Mouse (Mus musculus): Measurements from ENCODE around the gene Zfp385c. TPM values are rescaled to one million over a fixed set of nuclear protein-coding genes. Genes with fewer than 3 reads are reported as not detected.

Zfp385c gene
- polyA plus RNA-seq (2017; shearing (Covaris generic)): 0.20 TPM

DNA sequence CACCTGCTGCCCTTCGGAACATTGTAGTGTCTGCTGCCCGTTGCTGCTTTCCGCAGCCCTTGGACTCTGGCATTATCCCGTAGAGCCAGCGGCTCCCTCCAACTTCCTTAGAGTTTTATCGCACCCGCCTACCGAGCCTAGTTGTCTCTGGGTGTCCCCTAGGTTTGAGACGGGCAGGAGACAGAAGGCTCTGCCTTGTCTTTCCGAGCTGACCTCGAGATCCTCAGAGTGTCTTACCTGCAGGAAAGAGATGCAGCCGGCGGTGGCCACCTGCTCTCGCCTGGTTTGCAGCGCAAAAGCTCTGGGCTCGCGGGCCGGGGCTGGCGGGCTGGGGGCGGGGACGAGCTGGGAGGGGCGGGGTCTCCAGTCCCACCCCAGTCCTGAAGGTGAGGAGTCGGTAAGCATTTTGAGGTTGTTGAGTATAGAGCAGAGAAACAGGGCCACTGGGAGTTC is at the start of gene Zfp385c:
Gene Zfp385c (minus strand): TSS at position 292 of the 453 bp plus-strand sequence.

DNA sequence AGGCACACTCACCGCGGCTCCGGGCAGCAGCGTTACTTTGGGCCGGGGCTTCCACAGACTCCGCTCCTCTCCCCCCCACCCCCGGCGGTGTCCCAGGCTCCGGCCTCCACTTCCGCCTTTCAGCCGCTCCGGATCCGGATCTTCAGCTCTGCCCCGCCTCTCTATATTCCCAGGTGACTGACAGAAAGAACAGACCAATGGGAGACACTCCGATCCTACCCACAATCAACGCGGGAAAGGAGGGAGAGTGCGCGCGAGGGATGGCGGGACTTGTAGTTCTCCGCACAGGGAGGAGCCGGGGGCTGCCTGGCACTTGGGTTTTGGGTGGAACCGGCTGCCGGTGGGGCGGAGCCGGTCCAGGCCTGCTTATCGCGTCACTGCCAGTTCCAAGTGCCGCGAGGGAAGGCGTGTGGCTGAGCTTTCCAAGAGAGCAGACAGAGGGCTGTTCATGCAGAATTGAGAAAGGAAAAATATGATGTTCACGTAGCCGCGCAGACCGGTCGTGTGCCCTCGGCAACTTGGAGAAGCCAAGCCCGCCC is 45.9 kb upstream of the Zfp385c start, which contains the start of gene Rab5c:
Gene Rab5c (minus strand): TSS at position 150 of the 539 bp plus-strand sequence.

DNA sequence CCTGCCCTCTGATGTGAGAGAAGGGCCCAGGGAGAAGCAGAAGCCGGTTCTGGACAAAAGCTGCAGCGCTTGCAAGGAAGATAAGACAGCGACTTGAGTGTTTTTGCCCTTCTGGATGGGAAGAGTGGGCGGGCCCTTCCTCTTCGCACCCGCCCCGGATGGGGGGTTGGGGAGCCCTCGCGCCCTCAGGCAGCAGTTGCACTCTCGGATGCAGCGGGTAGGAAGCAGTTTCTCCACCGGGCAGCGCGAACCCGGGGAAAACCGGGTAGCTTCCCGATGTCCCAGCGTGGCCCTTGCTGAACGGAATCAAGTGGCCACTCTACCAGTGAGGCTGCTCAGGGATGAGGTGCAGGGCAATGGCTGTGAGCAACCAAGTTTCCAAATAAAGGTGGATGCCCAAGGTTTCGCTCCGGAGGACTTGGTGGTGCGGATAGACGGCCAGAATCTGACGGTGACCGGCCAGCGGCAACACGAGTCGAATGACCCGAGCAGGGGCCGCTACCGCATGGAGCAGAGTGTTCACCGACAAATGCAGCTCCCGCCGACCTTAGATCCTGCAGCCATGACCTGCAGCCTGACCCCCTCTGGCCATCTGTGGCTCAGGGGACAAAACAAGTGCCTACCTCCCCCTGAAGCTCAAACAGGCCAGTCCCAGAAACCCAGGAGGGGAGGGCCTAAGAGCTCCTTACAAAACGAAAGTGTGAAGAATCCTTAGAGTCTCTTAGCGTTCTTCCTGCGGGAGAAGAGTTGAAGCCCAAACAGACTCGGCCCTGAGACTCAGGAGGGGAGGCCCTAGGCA is 21.7 kb upstream of the Zfp385c start, which contains the start of gene Hspb9:
Gene Hspb9 (plus strand): TSS at position 116 of the 799 bp plus-strand sequence.

DNA sequence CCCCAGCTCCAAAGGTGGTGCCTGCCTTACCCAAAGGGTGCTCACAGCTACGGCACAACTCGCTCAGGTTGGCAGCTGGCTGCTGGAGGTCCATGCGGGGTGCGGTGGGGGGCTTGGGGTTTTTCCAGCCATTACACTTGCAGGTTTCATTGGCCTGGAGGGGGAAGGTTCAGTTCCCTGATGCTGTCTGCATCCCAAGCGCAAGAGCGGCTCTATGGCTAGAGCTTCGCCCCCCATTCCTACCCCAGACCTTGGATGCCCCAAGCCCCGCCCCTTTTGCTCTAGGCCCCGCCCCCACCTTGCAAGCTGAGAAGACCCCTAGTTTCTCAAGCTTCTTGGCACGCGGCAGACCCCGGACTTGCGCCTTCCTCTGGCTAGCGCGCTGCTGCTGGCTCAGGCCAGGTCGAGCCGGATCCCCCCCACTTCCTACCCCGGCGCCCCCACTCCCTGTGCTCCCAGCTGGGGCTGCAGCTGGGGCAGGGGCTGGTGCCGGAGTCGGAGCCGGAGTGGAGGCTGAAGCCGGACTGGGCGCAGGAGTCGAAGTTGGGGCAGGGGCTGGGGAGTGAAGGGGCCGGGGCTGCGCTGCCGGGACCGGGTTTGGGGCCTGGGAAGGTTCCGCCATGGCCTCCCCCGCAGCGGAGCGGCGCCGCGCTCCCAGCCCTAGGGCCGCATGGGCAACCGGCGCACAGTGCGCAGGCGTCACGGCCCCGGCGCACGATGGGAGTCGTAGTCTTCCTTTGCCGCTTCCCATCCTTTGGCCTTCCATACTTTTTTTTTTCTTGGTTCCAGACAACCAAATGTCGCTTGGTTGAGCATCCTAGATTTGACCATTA is 19.7 kb upstream of the Zfp385c start, which contains the start of gene Kat2a:
Gene Kat2a (minus strand): TSS at position 683 of the 833 bp plus-strand sequence.

DNA sequence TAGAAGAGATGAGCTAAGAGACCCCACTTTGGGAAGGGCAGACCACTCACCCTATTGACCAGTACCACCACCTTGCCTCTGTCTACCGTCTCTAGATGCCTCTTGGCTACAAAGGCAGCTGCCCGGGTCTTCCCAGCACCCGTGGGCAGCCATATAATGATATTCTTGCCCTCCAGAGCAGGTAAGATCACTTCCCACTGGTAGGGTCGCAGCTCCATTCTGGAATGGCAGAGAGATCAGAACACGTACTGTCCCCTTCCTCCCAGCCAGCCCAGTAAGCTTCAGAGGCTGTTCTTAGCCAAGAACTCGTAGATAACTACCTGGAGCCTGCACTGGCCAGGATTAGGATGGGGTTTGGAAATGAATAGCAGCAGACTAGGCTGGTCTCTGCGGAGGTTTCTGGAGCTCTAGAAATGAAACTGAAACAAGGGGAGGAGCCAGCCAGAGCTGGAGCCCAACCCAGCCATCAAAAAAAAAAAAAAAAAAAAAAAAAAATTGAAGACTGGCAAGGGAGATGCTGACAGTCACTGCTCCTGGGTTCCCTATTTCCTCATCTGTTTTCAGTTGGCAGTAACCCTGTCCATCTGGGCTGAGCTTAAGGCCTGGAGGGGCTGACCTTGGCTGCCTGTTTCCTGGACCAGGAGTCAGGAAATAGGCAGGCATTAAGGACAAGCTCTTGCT is 11.7 kb upstream of the Zfp385c start, which contains the start of gene Dhx58:
Gene Dhx58 (minus strand): TSS at position 421 of the 681 bp plus-strand sequence.

DNA sequence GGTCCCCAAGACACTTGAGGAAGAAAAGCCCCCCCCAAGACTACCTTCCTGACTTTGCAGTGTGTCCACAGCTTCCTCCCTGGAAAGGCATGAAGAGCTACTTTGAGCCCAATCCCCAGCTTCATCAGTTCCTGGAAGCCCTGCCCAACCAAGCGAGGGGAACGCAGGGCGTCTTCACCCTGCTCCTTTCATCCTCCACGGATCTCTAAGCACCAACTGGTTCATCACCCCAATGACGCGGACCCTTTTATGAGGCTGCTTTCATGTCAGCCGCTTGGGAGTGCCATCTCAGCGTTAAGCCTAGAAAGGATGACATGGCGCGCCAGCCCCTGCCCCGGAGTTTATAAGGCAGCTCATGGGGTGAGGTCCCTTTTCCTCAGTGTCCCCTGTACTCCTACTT is 72.3 kb downstream of the Zfp385c start, which contains the start of gene Dnajc7:
Gene Dnajc7 (minus strand): TSS at position 187 of the 400 bp plus-strand sequence.

DNA sequence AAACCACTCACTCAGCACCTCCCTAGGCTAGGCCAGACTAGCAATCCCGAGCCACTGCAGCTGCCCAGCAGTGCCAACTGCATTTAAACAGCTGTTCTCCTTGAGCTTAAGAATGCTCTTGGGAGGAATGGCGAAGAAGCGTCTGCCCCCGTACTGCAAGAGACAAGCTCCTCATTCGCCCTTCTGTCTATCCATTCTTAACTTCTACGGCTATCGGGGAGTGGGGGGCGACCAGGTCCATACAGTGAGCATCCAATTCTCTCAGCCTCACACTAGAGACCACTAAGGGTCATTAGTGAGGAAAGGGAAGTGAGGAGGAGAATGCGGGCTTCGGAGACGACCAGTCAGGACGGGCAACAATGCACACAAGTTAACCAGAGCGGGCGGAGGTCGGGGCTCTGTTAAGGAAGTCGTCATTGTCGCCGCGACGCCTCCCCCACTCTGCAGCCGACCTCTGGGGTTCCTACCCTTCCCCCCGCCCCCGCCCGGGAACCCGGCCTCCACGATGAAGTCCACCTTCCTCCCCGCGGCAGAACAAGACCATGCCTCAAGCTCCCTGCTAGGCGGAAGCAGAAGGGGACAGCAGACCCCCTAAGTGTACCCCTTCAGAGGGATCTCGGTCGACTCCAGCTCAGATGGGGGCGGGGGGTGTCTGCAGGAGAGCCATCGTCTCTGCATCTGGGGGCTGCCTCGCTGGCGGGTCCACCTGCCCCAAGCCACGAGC is 73.3 kb downstream of the Zfp385c start, which contains the start of gene Nkiras2:
Gene Nkiras2 (plus strand): TSS at position 484 of the 724 bp plus-strand sequence.

Other genes with a start within 250 kb of the Zfp385c start
- 4.2 TPM for gene Klhl11, start 219.7 kb downstream of the Zfp385c start, polyA plus RNA-seq (2017; shearing (Covaris generic))
- 212 TPM for gene Acly, start 164.5 kb downstream of the Zfp385c start, polyA plus RNA-seq (2017; shearing (Covaris generic))
- gene Ttc25, start 146.8 kb downstream of the Zfp385c start, polyA plus RNA-seq (2017; shearing (Covaris generic)): 0.09 TPM
- 407 TPM for gene Cnp, start 117.6 kb downstream of the Zfp385c start, polyA plus RNA-seq (2017; shearing (Covaris generic))
- 29.4 TPM for gene Nkiras2, start 73.2 kb downstream of the Zfp385c start, polyA plus RNA-seq (2017; shearing (Covaris generic))
- gene Dnajc7, start 72.3 kb downstream of the Zfp385c start, polyA plus RNA-seq (2017; shearing (Covaris generic)): 683 TPM
- 32.3 TPM for gene Dhx58, start 11.8 kb upstream of the Zfp385c start, polyA plus RNA-seq (2017; shearing (Covaris generic))
- 43.7 TPM for gene Kat2a, start 20.0 kb upstream of the Zfp385c start, polyA plus RNA-seq (2017; shearing (Covaris generic))
- 0.88 TPM for gene Hspb9, start 21.4 kb upstream of the Zfp385c start, polyA plus RNA-seq (2017; shearing (Covaris generic))
- 58.6 TPM for gene Rab5c, start 45.8 kb upstream of the Zfp385c start, polyA plus RNA-seq (2017; shearing (Covaris generic))
- 0.20 TPM for gene Kcnh4, start 67.5 kb upstream of the Zfp385c start, polyA plus RNA-seq (2017; shearing (Covaris generic))
- not detected for gene Hcrt, start 70.5 kb upstream of the Zfp385c start, polyA plus RNA-seq (2017; shearing (Covaris generic))
- 5.0 TPM for gene Ghdc, start 78.5 kb upstream of the Zfp385c start, polyA plus RNA-seq (2017; shearing (Covaris generic))
- gene Stat5b, start 158.3 kb upstream of the Zfp385c start, polyA plus RNA-seq (2017; shearing (Covaris generic)): 173 TPM
- 102 TPM for gene Stat5a, start 166.9 kb upstream of the Zfp385c start, polyA plus RNA-seq (2017; shearing (Covaris generic))
- gene Stat3, start 247.1 kb upstream of the Zfp385c start, polyA plus RNA-seq (2017; shearing (Covaris generic)): 307 TPM

All from activated CD4-positive, CD25-positive, alpha-beta regulatory T cell, adult 9 weeks (primary cell).